Mouse (Mus musculus) kidney, postnatal 25 days (tissue): Measurements from ENCODE around the gene Cacnb1.

Experiments
- DNase-seq, 2 experiments: peaks; one replicate each; pipeline ENCODE4 v3.0.0; 2021; ENCODE audit warnings: mixed read lengths in 2 of 2

The Cacnb1 gene

DNA sequence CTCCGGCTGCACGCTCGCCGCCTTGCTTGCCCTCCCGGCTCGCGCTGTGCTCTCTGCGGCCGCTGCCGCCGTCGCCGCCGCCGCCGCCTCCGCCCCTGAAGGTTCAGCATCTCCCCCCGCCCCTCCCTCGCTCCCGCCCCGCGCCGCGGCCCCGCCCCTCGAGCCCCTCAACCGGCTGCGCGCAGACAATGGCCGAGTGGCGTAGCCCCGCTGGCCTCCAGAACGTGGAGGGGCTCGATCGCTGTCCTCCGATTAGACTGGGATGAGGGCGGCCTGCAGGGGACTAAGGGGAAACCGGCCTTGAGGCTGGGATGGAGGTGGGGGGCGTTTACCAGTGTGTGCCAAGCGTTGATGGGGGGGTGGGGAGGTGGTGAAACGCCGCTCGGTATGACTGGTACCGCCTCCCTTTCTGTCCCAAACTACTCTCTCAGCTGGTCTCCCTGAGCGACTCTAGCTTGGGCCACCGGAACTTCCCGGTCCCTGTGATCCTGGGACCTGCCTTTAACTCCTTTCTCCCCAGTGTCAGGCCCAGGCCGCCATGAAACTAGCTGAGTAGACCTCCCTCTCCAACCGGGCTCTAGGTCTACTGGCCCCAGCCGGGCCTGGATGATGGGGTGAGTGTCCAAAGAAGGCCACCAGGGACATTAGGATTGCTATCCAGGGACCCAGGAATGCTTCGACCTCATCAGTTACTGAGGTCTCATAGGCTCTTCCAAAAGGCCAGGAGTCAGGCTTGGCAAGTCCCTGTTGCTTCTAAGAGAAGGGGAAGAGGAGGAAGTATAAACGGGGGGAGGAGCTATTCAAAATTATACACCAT is at the start of gene Cacnb1:
Gene Cacnb1, minus strand, starts transcription at position 480 of the 817 bp plus-strand sequence.
- DNase-seq: peak; percentile 68 to 84

DNA sequence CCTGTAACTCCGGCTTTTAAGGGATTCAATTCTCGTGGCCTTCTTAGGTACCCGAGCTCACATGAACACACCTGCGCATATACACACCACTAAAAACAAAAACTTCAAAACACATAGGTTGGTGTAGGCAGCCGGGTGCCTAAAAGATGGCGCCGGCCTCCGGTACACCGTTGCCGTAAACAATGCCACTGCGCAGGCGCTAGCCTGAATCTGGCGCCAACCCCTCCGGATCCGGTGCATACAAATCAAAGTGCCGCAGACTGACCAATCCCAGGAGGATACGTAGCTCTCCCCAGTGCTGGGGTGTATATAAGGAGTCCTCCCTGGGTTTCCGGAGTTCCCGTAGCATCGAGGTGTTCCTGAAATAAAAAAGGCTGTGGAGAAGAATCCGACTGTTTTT is 44.4 kb upstream of the Cacnb1 start:
- DNase-seq: no peak

- DNase-seq: no peak
Observed at GRCm38 (mm10) chr11:98066201-98066600, 43.4 kb upstream of the Cacnb1 start.

GRCm38 (mm10) chr11:98061904-98062562 is 39.2 kb upstream of the Cacnb1 start:
- peak in 1 of 2 experiments; percentile 37 for DNase-seq

GRCm38 (mm10) chr11:98061441-98061840 is 38.6 kb upstream of the Cacnb1 start:
- DNase-seq: no peak

DNA sequence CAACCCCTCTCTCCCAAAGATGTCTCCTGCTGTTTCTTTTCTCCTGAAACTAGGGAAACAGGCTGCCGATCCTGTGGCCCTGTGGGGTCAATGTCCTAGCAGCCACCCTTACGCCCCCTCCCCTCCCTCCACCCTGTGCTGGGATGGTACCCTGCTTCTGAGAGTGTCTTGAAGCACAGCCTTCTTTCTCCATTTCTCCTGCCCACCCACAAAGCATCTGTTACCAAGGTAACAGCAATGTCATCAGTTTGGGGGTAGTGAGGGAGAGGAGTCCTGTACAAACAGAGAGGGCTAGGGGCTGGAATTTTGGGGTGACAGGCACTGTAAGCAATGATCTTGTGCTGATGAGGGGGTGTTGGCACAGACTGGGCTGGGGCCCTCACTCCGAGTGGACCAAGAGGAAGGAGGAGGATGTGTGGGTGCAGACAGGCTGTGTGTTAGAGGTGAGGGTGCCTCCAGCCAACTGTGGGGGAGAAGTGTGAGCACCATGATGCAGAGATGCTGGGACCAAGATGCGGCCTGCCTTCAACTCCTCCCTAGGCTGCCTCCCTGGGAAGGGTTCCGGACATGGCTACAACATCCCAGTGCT is 37.4 kb upstream of the Cacnb1 start:
- no peak for DNase-seq

DNA sequence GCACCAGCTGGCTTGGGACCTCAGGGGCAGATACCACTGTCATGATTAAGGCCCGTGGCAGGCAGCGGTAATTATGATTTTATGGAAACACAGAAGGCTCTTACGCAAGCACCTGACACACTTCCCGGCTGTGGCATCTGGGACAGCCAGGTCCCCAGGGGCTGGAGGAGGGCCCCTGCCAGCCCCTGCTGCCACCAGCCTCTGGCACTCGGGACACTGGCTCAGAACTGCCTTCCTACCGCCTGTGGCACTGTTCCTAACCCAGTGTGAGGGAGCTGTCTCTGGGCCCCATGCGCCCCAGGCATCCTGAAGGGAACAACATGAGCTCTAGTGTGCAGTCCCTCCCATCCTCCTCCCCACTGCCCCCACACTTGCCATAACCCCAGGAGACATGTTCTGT is 36.8 kb upstream of the Cacnb1 start:
- no peak for DNase-seq

GRCm38 (mm10) chr11:98057998-98058397 is 35.2 kb upstream of the Cacnb1 start:
- DNase-seq: peak in 1 of 2 experiments; percentile 57

DNA sequence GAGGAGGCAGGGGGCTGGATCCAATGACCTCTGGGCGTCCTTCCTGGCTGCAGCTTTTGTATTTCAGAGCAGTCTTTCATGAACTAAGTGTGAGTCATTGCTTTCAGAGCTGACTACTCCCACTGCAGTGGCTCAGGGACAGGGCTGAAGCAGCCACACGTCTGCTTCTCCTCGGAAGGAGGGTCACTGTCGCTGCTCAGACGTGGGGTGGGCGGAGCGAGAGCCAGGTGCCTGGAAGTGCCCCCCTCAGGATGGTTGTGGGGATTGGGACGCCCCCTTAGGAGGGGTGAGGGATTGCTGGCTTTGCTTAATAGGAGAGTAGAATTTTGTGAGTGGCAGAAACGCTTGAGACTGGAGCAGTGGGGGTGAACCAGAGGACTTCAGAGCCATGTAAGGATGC is 34.6 kb upstream of the Cacnb1 start:
- DNase-seq: no peak

GRCm38 (mm10) chr11:98052989-98053834 is 30.4 kb upstream of the Cacnb1 start, which contains the start of gene Stac2:
Gene Stac2, minus strand, starts transcription at chr11:98053462.
- peak; percentile 75 to 82 for DNase-seq

DNA sequence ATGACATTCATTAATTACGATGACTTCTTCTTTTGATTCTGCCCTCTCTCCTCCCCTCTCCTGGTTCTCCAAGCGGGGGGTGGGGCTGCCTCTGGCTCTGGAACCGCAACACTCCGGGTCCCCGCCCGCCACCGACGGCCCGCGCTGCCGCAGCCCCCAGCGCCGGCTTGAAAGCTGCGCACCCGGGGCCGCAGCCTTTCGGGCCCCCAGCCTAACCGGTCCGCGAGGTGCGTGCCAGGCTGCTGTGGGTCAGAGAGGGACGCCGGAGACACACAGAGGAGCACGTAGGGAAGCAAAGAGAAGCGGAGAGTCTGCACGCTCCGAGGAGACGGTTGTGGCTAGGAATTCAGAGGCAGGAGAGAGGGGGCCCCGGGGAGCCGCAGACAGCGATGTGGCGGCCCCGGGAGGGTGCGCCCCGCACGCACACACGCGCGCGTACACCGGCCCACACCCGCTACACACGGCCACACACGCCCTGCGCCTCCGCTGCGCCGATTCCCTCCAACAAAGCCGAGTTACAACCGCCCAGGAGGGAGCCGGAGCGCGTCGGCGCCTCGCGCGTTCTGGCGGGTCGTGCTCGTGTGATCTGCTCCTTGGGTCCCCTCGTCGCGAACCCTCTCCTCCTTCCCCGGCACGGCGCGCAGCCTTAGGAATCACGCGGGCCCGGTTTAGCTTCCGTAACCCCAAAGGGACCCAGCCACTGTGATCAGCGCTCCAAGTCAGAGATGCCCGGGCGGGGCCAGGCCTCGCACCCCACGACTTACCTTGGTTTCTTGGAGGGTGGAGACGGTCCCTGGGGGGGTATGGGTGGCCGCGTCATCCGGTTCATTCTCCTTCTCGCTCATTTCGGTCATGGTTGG is 29.5 kb upstream of the Cacnb1 start:
- no peak for DNase-seq

DNA sequence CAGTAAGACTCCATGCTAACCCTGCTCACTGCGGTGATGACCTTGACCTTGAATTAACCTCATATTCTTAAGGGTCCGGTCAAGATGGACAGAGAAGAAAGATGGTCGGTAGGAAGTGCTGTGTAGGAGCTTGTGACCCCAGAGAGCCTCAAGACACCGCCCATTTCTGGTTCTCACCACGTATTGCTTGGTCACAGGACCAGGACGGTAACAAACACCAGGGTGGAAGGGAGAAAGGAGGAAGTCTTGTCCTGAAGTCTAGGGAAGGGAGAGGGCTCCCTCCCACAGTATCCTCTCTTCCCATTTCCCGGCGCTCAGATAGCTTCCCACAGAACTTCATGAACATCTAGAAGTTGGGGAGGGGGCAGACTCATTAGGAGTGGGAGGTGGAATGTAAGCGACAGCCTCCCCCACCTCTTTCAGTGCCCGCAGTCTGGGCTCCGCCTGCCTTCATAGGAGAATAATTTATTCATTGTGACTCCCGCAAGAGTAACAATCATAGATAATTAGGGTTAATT is 28.8 kb upstream of the Cacnb1 start:
- no peak for DNase-seq

GRCm38 (mm10) chr11:98050940-98051339 is 28.1 kb upstream of the Cacnb1 start:
- DNase-seq: no peak

- DNase-seq: no peak
Observed at GRCm38 (mm10) chr11:98050520-98050815, 27.6 kb upstream of the Cacnb1 start.

GRCm38 (mm10) chr11:98049672-98050519 is 27.1 kb upstream of the Cacnb1 start:
- no peak for DNase-seq

DNA sequence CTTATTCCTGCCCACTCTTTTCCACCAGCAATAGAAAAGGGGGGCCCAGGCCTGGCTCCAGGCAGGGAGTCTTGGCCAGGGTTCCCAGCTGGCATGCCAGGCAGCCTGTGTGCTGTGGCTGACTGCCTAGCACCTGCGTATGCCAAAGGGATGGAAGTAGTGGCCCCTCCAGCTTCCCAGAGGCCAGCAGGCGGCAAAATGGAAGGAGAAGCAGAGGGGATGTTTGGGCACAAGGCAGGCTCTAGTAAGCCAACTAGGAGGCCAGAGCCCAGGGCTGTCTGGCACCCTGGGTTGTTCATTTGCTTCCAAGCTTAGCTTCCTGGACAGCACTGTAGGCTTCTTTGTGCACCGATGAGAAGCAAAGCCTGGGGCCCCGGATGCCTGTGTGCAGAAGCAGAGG is 24.9 kb upstream of the Cacnb1 start:
- DNase-seq: no peak

DNA sequence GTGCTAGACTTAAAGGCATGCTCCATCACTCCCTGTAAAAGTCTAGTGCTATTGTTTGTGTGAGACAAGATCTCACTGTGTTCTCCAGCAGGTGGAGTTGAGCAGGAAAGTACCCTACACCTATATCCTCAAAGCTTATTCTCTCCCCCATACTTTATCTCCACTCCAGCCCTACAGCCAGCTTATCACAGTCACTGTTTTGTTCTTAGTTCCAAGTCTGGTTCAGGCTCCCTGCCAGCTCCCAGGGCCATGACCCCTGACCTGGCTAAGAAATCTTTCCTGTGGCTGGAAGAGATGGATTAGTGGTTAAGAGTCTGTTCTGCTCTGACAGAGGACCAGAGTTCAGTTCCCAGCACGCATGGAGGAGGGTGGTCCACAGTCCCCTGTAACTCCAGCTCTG is 23.6 kb upstream of the Cacnb1 start:
- no peak for DNase-seq

GRCm38 (mm10) chr11:98045596-98045995 is 22.8 kb upstream of the Cacnb1 start:
- DNase-seq: no peak

DNA sequence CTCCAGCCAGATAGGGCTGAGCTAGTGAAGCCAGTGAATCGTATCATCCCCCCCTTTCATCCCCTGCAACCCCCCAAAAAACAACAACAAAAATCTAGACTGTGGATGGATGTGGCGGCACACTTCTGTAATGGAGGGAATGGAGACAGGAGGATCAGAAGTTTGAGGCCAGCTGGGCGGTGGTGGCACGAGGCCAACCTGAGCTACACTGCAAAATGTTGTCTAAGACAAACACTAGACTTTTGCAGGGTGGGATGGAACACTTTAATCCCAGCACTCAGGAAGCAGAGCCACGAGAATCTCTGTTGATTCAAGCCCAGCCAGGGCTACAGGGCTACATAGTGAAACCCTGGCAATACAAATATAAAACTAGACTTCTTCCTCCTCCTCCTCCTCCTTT is 21.2 kb upstream of the Cacnb1 start:
- no peak for DNase-seq

DNA sequence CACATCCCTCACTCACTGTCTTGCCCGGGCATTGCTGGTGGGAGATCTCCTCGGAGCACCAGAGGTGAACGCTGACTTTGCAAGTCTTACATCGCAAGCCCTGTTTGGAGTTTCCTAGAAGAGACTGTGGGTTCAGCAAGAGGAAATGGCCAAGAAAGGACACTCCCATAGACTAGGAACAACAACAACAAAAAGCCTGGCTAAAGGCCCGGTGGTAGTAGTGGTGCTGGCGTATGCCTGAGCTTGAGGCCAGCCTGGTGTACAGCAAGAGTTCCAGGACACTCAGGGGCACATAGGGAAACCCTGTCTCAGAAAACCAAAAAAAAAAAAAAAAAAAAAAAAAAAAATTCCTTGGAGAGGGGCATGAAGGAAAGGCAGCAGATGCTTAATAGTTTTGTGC is 19.9 kb upstream of the Cacnb1 start:
- peak; percentile 51 to 56 for DNase-seq

DNA sequence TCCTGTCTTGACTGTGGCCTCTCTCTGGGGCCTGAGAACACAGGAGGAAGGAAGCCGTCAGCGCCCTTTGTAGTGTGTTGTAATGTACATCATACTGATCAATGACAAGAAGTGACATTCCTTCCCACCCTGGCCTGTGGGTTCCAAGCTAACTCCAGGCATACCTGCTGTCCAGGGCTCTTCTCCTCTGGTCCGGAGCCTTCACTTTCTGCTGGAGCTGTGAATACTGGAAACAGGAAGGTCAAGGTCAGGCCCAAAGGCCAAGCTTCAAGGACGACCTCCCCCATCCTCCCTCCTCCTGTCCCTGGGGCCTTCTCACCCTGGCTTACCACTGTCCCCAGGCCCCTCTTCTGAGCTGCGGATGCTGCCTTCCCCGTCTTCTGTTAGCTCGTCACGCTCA is 18.1 kb upstream of the Cacnb1 start:
- no peak for DNase-seq
